Mouse (Mus musculus) left cerebral cortex, postnatal 14 days (tissue): ENCODE data around the gene Alpk1. TPM values are rescaled to one million over a fixed set of nuclear protein-coding genes. Genes with fewer than 3 reads are reported as not detected.

ENCODE experiments used
- DNase-seq, 2 experiments: peaks; one replicate each; pipeline ENCODE4 v3.0.0; 2021 to 2022; ENCODE audit warnings: low spot score in 2 of 2, mixed read lengths in 1 of 2
- intact Hi-C: fragments of 180-260 bp; cut with DNase I; formaldehyde crosslinking; loops from one replicate; pipeline ENCODE4 v1.15.1; 2025
- total RNA-seq, 2 experiments: library from RNA; stranded (reverse); gene quantifications; 2 replicates each; pipeline ENCODE4 v1.2.3; 2021

The Alpk1 gene
- total RNA-seq, 2 experiments from 2014 or later = 3.9 to 4.9 TPM

DNA sequence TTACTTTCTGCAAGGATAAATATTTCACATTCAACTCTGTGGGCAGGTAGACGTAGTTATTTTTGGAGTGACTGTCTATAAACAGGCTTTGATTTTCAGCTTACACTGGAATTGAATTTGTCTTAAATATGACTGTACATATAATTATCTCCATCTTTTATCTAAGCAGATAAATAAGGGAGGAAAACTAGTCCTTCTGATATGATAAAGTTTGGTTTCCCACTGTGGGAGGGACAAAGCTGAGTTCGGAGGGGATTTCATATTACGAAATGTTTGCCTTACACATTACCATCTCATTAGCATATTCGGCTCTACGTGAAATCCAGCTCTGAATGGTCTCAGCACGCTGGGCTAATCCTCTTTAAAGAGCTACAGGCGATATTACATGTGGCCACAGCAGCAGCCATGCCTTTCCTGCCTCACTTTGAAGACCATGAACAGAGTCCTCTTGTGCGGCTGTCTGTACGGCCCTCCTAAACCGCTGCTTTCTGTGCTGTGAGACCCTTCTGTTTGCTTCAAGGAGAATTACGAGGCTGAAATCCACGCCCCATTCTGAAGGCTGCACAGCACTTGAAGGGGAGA is 30.3 kb downstream of the Alpk1 start:
- no peak for DNase-seq
- intact Hi-C loops = no loop called here

DNA sequence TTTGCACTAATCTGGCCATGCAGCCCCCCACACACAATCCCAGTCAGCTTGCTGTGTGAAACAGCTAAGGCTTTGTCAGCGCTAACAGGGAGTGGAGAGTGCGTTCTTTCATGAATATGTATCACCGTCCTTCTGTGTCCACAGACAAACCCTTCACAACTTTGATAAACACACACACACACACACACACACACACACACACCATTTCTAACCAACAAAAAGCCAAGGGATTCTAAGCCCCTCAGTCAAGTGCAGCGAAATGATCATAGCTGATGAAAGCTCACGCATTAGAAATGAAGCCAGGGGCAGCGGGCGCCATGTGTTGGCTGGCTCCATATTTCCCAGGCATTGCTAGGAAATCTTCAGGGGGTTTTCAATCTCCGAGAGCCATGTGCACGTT is 31.1 kb downstream of the Alpk1 start:
- intact Hi-C loops = no loop called here
- DNase-seq = no peak

DNA sequence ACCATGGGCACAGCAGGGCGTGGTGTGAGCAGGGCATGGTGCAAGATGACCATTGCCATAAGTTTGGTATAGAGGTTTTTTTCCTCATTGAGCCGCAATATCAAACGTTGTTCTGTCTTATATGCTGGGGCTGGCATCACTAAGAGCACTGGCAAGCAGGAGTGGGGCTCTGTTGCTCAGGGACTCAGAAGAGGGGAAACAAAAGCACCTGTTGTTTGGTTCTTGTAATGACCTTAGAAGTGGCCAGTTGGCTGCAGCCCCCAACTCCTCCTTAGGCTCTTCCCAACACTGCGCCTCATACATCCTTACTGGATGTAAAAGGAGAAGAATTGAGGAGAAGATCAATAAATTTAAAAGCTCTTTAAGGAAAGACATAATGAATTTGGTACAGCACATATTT is 31.7 kb downstream of the Alpk1 start:
- no peak for DNase-seq
- intact Hi-C loops = no loop called here

DNA sequence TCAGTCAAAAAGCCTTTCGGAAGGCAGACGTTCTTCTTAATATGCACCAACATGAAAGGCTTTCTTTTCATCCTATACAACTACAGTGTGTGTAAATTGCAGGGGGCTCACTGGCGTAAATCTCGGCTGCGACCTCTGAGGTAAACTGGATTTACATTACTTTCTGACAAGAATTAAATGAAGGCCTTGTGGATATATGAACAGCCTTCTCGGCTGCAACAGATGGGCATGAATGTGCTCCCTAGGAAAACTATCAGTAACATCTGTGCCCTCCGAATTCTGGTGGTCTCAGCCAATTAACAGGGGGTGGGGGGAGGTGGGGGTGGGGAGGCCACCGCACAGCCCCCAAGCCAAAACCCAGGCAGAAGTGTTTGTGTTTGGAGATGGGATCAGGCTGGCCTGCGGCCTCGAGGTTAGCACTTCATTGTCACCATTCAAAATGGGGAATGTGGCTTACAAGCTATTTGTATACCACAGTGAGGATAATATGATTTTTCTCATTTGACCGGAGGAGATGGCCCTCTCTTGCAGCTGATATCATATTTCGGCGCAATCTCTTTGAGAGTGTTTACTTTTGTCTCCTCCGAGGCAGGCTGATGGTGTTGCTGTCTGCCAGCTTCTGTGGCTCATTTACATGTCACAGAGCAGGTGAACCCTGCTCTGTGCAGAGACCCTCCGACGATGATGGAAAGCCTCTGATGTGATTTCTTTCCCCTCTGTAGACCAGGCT is 34.3 kb downstream of the Alpk1 start:
- DNase-seq = no peak
- intact Hi-C loops = no loop called here

DNA sequence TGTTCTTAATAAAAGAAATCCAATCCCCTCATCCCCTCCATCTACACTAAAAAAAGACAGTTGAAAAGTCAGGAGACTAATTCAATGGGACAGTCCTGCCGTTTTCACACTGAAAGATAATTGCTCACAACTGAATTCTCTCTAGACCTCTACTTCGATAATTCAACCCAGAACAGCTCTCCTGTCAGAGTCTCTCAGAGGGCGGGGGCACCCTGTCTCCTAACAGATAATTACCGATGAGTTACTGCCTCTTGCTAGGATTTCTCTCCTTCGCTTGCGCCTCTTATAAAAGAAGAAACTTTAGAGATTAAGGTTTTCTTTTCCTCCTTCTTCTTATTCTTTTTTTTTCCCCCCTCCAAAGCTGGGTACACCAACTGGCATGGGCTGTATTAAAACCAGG is 34.8 kb downstream of the Alpk1 start:
- DNase-seq = no peak
- intact Hi-C loops = no loop called here

DNA sequence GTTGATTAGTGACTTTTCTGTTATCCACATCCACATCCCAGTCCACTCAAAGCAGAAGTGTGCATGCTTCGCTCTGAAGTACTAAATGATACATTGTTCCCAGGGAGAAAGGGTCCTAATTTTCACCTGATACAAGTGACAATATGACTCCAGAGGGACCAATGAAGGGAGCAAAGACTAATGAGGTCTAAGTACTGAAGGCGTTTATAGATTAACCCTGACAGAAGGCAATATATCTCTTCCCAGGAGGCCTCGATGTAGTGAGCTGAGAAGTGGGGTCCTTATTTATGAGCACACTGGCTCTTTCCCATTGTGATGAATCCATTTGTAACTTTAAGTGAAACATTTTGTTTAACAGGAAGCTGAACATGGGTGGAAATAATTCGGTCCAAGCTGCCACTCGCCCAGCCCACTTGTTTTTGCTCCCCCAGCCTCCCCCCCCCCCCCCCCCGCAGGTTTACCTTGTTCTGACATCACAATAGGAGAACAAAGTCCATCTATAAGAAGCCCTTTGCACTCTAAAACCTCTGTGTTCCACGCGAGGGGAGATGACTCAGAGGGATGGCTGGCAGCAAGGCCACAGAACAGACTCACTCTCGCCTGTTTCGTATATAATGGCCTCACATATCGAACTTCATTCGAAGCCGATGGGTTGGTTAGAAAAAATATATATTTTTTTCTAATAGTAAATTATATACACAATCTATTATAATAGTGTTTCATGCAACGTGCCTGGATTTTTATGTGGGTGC is 36.5 kb downstream of the Alpk1 start:
- intact Hi-C loops = no loop called here
- no peak for DNase-seq

DNA sequence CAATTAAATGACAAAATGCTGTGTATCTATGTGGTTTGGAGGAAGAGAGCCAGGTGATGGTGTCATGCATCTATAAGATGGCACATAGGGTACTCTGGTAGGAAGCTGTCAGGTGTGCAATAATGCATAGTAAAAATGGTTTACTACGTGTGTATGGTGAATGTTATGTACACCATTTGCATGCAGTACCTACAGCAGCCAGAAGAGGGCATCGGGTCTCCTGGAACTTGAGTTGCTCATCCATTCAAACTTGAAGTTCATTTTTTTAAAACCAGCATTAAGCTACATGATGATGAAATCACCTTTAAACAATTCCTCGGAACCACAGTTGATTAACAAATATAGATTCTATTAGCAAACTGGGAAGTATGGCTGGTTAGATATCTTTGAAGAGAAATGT is 38.9 kb downstream of the Alpk1 start:
- intact Hi-C loops = no loop called here
- no peak for DNase-seq

DNA sequence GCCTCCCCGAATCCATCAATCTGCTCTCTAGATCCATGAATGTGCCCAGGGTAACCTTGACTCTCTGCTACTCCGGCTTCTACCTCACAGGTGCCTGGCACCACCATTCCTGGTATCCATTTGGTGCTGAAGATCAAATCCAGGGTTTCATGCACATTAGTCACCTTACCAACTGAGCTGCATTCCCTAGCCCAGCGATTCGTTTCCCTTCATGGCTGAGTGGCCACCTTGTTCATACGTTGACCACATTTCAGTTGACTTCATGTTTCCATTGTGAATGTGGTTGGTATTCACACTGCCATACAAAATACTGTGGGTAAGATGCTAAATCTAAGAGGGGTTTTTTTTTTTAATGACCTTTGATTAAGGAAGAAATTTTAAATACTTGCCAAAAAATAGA is 42.5 kb downstream of the Alpk1 start:
- DNase-seq = no peak
- intact Hi-C loops = no loop called here

DNA sequence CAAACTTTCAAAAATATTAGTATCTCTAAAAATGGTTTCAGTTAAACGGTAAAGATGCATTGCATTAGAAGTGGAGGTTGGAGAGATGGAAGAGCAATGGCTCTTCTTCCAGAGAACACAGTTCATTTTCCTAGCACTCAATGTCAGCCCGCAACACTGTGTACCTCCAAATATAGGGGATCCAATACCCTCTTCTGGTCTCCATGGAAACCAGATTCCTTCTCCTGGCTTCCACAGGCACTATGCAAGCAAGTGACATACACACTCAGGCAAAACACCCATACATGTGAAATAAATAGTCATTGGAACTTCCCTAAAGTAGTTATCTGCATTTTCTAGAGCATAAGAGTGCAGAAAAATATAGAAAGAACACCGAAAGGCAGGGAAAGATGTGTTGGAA is 44.9 kb downstream of the Alpk1 start:
- intact Hi-C loops = no loop called here
- no peak for DNase-seq

DNA sequence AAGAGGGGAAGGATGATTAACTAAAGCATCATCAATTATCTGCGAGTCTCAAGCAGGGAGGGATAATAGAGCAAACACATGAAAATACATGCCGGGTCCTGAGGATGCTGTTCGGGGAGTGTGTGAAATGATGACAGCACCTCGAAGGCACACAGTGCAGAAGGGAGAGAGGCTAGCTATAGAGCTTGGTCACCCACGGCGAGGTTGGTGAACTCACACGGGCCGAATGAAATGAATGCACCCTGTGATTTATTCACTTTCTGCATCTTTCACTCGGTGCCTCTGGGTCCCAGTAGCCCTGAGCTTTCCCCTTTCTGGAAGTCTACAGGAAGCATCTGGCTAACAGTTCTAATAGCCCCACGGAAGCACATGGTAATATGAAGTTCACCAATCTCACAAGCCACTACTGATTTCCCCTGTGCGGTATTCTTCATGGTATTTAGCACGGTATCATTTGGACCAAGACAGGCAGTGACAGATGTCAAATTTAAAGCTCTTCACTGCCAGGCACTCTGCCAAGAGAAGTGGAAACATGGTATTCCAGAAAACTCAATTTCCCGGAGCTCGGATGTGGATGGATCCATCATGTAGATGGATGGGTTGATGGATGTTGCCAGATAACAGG is 50.7 kb downstream of the Alpk1 start:
- intact Hi-C loops = no loop called here
- DNase-seq = no peak

DNA sequence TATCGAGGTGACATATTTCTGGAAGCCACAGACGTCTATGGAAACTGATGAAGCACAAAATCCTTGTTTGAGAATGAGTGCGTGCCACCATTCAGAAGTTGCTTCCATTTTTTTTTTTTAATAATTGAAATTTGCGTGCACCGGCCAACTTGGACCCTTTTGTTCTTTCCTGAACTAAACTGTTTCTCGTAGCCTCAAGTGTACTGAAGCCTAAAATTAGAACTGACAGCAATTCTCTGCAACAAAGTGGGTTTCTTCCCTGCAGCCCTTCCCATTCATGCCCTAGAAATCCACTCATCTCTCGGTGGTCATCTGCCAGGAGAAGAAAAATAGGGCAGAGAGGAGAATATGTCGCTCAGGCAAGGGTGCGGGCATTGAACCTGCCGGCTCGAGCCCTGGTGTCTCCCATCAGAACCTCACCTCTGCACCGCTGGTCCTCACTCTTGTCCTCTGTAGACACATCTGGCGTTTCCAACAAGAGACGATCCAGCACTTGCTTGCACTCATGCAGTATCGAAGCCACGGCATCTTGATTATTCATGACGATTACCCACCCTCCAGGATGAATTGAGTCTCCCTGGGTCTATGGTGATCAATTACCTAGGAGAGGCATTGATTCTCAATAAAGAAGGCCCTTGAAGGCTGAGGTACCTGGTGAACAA is 51.3 kb downstream of the Alpk1 start:
- no peak for DNase-seq
- intact Hi-C loops = no loop called here

DNA sequence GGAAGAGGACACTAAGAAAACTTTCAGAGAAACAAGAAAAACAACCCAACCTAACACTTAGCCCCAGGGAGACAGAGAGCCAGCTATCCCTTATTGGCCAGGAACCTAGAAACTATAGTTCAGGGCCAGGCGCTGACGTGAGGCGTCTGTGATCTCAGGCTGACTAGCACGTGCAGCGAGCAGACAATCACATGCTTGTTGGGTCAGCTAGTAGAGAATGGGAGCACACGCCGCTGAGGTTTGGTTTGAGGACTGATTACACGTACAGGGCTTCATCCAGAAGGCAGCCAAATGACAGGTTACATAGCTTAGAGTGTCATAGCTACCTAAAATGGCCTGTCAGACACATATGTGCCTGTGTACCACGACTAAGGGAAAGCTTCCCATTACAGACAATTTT is 52.3 kb downstream of the Alpk1 start:
- intact Hi-C loops = no loop called here
- no peak for DNase-seq

DNA sequence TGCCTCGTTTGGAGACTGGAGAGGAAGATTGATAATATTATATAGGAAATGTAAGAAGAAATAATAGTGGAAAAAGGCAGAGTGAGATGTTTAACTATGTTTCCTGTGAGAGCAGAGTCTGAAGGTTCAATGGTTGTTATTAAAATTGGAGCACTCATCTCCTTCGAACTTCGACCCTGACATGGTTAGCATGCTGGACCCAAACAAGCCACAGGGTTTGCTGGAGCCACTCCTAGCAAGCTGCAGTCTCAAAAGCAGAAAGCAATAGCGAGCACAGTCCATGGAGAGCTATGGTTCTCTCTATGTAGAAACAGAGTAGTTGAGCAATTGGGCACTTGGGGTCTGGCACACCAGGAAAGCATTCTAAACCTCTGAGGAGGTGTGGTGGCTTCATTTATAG is 59.4 kb downstream of the Alpk1 start:
- intact Hi-C loops = no loop called here
- no peak for DNase-seq

DNA sequence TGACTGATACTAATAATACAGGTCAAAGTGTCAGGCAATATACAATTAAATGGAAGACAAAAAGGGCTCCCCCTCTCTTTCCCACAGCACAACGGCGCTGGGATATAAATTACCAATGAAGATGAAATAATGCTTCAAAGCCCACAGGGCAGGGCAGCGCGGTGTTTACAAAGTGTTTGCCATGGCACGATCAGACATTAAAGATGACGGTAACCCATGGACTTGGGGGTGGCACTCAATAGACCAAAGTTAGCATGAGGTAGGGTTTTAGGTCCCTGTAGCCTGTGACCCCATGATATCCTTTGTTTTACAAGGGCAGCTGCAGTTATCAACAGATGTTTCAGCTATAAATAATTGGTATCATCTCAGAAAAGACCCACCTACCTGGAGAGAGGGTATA is 60.3 kb downstream of the Alpk1 start:
- intact Hi-C loops = no loop called here

DNA sequence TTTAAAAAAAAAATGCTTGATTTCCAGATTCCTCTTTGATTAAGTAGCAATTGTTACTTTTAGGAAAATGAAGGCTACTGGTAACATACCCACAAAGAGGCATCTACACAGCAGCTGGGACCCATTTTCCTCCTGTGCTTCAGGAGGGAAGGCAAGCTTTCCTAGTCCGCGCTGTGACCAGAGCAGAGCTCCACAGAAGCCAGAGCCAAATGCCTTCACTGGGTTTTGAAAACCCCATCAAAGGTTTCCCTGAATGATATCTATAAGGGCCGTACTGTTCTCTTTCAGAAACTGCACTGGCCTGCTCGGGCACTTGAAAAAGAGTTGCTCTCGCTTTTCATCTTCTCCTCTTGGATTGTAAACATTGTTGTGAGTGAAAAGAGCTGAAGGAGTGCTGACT is 60.7 kb downstream of the Alpk1 start:
- DNase-seq = no peak
- intact Hi-C loops = no loop called here

More for the DNA sequence above, 60.3 kb downstream of the Alpk1 start:
- DNase-seq = no peak

DNA sequence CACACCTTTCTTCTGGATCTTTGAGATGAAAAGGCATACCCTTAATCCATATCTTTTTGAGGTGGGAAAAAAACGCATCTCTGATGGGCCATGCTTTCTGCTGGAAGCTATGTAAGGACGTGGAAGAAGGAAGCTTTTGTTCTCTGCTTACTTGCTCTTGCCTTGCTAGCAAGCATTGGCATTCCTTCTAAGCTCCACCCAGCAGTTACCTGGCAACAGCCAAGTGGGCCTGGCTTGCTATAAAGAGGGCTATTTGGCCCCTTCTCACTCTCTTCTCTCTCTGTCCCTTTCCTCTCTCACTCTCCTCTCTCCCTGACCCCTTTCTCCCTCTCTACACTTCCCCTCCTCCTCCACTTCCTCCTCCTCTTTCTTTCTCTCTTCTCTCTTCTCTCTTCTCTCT is 63.6 kb downstream of the Alpk1 start:
- DNase-seq = no peak
- intact Hi-C loops = no loop called here

DNA sequence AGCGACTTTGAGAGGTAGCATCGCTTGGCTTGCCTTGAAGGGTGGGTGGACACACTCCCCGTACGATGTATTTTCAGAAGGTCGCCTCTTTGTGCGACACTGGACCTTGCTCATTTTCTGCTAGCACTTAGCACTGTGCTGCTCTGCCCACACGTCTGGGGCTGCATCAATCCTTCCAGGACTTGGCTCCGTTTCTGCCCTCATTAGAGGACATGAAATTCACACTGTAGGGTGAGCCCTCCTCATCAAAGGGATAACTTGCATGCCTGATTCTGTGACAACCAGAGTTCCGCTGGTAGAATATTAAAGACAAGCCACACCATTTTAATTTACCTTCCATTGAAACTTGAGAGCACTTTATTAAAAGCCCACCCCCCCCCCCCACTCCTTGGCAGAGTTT is 67.2 kb downstream of the Alpk1 start:
- DNase-seq = no peak
- intact Hi-C loops = no loop called here

DNA sequence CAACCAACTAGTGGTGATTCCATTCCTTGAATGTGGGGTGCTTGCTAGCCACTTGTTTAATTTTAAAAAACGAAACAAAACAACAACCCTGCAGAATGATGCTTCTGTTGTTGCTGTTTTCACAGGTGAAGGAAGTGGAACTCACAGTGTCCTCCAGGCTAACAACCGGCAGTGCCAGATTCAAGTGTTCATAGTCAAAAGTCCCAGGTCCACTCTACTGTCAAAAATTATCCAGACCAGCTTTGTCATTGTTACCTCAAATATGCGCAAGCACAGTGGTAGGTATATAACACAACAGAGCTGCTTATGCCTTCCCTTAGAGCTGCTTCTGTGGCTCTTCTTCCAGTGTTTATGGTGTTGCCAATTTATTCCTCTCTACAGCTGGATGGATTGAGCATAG is 68.8 kb downstream of the Alpk1 start:
- DNase-seq = no peak
- intact Hi-C loops = no loop called here

DNA sequence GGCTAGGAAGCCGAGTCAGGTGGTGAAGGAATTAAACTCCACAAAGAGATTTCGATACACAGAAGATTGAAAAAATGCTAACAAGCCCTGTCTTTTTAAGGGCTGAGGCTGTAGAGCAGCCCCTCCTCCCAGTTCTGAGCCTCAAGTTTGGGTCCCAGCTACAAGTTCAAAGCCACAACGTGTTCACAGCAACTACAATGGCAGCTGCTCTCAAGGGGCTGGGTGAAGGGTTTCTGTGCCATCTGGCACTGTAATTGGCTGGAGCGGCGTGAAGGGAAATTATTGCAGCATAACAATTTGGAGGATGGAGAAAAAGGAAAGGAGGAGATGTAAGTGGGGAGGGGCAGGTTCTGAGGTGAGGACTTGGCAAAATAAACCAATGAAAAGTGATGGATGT is 73.2 kb downstream of the Alpk1 start:
- DNase-seq = no peak
- intact Hi-C loops = loop anchor here (5.0 kb wide), 1 partner anchor 75 kb away; the partner anchor contains the start of gene Neurog2
